In the genomic region with DNA sequence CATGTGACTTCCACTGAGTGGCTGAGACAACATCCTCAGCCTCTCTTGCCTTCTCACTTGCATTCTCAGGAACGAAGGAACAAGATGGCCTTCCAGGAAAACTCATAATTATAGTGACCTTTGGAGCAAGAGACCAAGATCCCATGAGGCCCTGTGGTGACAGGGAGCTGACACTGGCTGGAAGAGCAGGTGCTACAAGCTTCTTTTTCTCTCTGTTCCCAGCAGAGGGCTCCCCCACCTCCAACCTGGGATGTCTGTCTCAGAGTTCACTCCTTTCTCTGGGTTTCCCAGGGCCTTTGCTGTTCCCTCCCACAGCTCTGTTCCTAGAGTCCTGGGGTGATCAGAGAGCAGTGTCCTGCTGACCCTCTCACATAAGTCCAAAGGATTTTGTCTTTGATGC, we compare ENCODE assay signal across 20 mouse cellular contexts. TPM values are rescaled to one million over a fixed set of nuclear protein-coding genes. Genes with fewer than 3 reads are reported as not detected.
DNase-seq lines count a peak whose midpoint lies in the region; TF ChIP-seq lines count a peak whose summit lies in the region.
"Had no signal": no experiment of that assay in that cellular context is flagged by ENCODE, and none has a peak within 500 bp of the region (broad histone marks: within the 10 kb centered on the region; RNA-seq: fewer than 3 reads in every experiment).

No protein-coding gene starts in this region.

- H3K79me2 ChIP-seq in CH12.LX (replicated peaks; ENCODE audit: control insufficient read depth, extremely low read depth, insufficient read depth, poor library complexity, severe bottlenecking) = no peaks in the 10 kb centered on the region
- H3K79me2 ChIP-seq in MEL (ENCODE audit: control insufficient read depth, insufficient read depth, low read length, poor library complexity) = no peaks in the 10 kb centered on the region

- DNase-seq in layer of hippocampus, adult 2 months (ENCODE audit: low spot score in 2 of 2) = no peak
- no peak for DNase-seq in layer of hippocampus, adult 18-20 months (ENCODE audit: low spot score in 2 of 2)
- DNase-seq in CH12.LX (ENCODE audit: extremely low read depth) = no peak
- no peak for DNase-seq in MEL (ENCODE audit: low read depth, low spot score)
- DNase-seq in thymus, postnatal 10 days (ENCODE audit: low spot score in 2 of 2) = peak; percentile 15 to 16
- no peak for DNase-seq in frontal cortex, adult 2 months (ENCODE audit: extremely low spot score in 1 of 2, low spot score in 1 of 2)
- DNase-seq in left cerebral cortex, postnatal 10 days (ENCODE audit: extremely low spot score in 1 of 2, low spot score in 2 of 2) = no peak
- DNase-seq: adrenal gland, postnatal 14 days; cerebellum, adult 9-11 months; gastrocnemius, postnatal 36 days; liver, postnatal 0 days; right cerebral cortex, adult 18-20 months; right cerebral cortex, postnatal 4 days had no signal

- no peak overlapping the region for H3K27ac ChIP-seq in layer of hippocampus, adult 2 months
- H3K27ac ChIP-seq in CH12.LX (ENCODE audit: insufficient read depth, low read depth) (no peak overlapping the region), MEL (ENCODE audit: control insufficient read depth, low read depth, low read length) (no peak overlapping the region)
- H3K27ac ChIP-seq: embryonic facial prominence, embryonic 10.5 days; hindbrain, embryonic 15.5 days; limb, embryonic 12.5 days; macrophage had no signal

- H3K4me2 ChIP-seq in CH12.LX (ENCODE audit: insufficient read depth, low read depth, poor library complexity, severe bottlenecking) = no peak overlapping the region
- H3K4me2 ChIP-seq: heart, embryonic 11.5 days; hindbrain, embryonic 15.5 days; limb, embryonic 12.5 days; liver, embryonic 11.5 days had no signal

- peak; percentile 23 for TF ChIP-seq CTCF in layer of hippocampus, adult 2 months (conservative IDR thresholded peaks at IDR 0.05)
- peak in 1 of 2 experiments; percentile 37; a peak in 1 of 4 replicates for TF ChIP-seq CTCF in CH12.LX (conservative IDR thresholded peaks at IDR 0.05 in 1 of 2, IDR thresholded peaks at IDR 0.05 in 1 of 2; ENCODE audit: low read depth in 2 of 2, low read length in 2 of 2)
- peak in 2 of 3 experiments; percentile 4 to 9; a peak in 1 of 6 replicates for TF ChIP-seq CTCF in MEL (IDR thresholded peaks at IDR 0.05 in 2 of 3, conservative IDR thresholded peaks at IDR 0.05 in 1 of 3; ENCODE audit: control insufficient read depth in 1 of 3, insufficient read depth in 1 of 3, low read depth in 2 of 3, low read length in 3 of 3, poor library complexity in 1 of 3, severe bottlenecking in 1 of 3)

- H3K4me1 ChIP-seq in CH12.LX (ENCODE audit: control insufficient read depth in 1 of 2, insufficient read depth in 2 of 2) (peaks cover 4 to 13% of the 10 kb centered on the region in 2 experiments), MEL (ENCODE audit: control insufficient read depth in 1 of 2, insufficient read depth in 2 of 2, low read length in 2 of 2) (no peaks in the 10 kb centered on the region)
- H3K4me1 ChIP-seq: embryonic facial prominence, embryonic 10.5 days; hindbrain, embryonic 15.5 days; limb, embryonic 12.5 days had no signal

- no peaks in the 10 kb centered on the region for H3K27me3 ChIP-seq in CH12.LX (replicated peaks)
- H3K27me3 ChIP-seq in MEL (ENCODE audit: control insufficient read depth in 1 of 2, insufficient read depth in 2 of 2, low read length in 2 of 2) = no peaks in the 10 kb centered on the region
- H3K27me3 ChIP-seq: hindbrain, embryonic 15.5 days; limb, embryonic 12.5 days had no signal

- TF ChIP-seq EP300 in CH12.LX (IDR thresholded peaks at IDR 0.05; ENCODE audit: low read length) (no peak), MEL (IDR thresholded peaks at IDR 0.05; ENCODE audit: low read depth in 1 of 2, low read length in 2 of 2) (no peak)

- H3K9me3 ChIP-seq in CH12.LX (replicated peaks; ENCODE audit: low read length) (no peaks in the 10 kb centered on the region), MEL (replicated peaks; ENCODE audit: insufficient read depth, low read length) (no peaks in the 10 kb centered on the region)
- H3K9me3 ChIP-seq: embryonic facial prominence, embryonic 10.5 days; hindbrain, embryonic 15.5 days; limb, embryonic 12.5 days had no signal

- H3K9ac ChIP-seq in CH12.LX (ENCODE audit: insufficient read depth, low read depth) = no peak overlapping the region
- no peak overlapping the region for H3K9ac ChIP-seq in MEL (ENCODE audit: control insufficient read depth, low read depth, low read length, poor library complexity, severe bottlenecking)
- H3K9ac ChIP-seq: hindbrain, embryonic 15.5 days; limb, embryonic 12.5 days; liver, postnatal 0 days had no signal

- intact Hi-C loops in left cerebral cortex, postnatal 10 days (cut with DNase I) = no loop called here

- H3K36me3 ChIP-seq in CH12.LX (replicated peaks in 1 of 2; ENCODE audit: control insufficient read depth in 1 of 2, insufficient read depth in 1 of 2, low read length in 1 of 2) (no peaks in the 10 kb centered on the region), MEL (ENCODE audit: control insufficient read depth in 1 of 2, insufficient read depth in 2 of 2, low read length in 2 of 2) (no peaks in the 10 kb centered on the region)
- H3K36me3 ChIP-seq: embryonic facial prominence, embryonic 10.5 days; hindbrain, embryonic 15.5 days; limb, embryonic 12.5 days had no signal

- no peak overlapping the region for H3K4me3 ChIP-seq in layer of hippocampus, adult 2 months
- H3K4me3 ChIP-seq in CH12.LX (replicated peaks in 1 of 3; ENCODE audit: low read depth in 2 of 3, low read length in 2 of 3, poor library complexity in 1 of 3) (no peak overlapping the region), MEL (ENCODE audit: control insufficient read depth in 1 of 2, insufficient read depth in 1 of 2, low read depth in 2 of 2, low read length in 2 of 2) (no peak overlapping the region)
- H3K4me3 ChIP-seq: embryonic facial prominence, embryonic 10.5 days; hindbrain, embryonic 15.5 days; limb, embryonic 12.5 days had no signal

- dilution Hi-C loops in CH12.LX (cut with MboI; ENCODE audit: extremely low pct_ligation_motif_present, extremely low pct_unique_long_range_greater_than_20kb, low sequenced_read_pairs) = no loop called here

- TF ChIP-seq POLR2A in CH12.LX (IDR thresholded peaks at IDR 0.05; ENCODE audit: low read depth, low read length) (no peak), MEL (IDR thresholded peaks at IDR 0.05; ENCODE audit: control insufficient read depth in 1 of 2, insufficient read depth in 1 of 2, low read depth in 1 of 2, low read length in 2 of 2, poor library complexity in 1 of 2) (no peak)

- TF ChIP-seq RAD21 in CH12.LX (IDR thresholded peaks at IDR 0.05; ENCODE audit: low read depth, low read length) (peak; percentile 7; the same call in 1 of the 2 replicates), MEL (IDR thresholded peaks at IDR 0.05; ENCODE audit: low read depth, low read length) (no peak)

- in situ Hi-C loops in CH12.LX (cut with MboI; ENCODE audit: low pct_ligation_motif_present, low pct_unique_long_range_greater_than_20kb, low sequenced_read_pairs) = no loop called here

TF ChIP-seq in CH12.LX, 34 proteins besides CTCF, POLR2A, EP300 and RAD21:
- TF ChIP-seq SMC3 (IDR thresholded peaks at IDR 0.05; ENCODE audit: low read depth, low read length) (peak; percentile 24; the same call in 1 of the 2 replicates), USF2 (conservative IDR thresholded peaks at IDR 0.05; ENCODE audit: low read depth, low read length) (no peak)

TF ChIP-seq in MEL, 35 proteins besides CTCF, POLR2A, EP300 and RAD21:
- peak; percentile 24; the same call in 1 of the 2 replicates for TF ChIP-seq SMC3 (IDR thresholded peaks at IDR 0.05; ENCODE audit: low read depth, low read length)
- no peak for TF ChIP-seq UBTF (IDR thresholded peaks at IDR 0.05; ENCODE audit: borderline replicate concordance, insufficient read depth, low read depth, low read length)

RNA-seq across cellular contexts. Expression of a gene that starts 44.3 kb away (rescaled TPM):
- total RNA-seq in layer of hippocampus, adult 2 months (2021) = 10 to 100 TPM; 15.8 to 18.0 TPM
- 10 to 100 TPM; 20.3 to 21.5 TPM for total RNA-seq in layer of hippocampus, adult 18-20 months (2021)
- total RNA-seq in CH12.LX (2012; rRNA removed) (not detected in 2 replicates), CH12.LX (2014; rRNA removed) (not detected in 2 replicates), MEL (2012; rRNA removed) (not detected in 2 replicates)
- polyA plus RNA-seq in CH12.LX (2012; ENCODE audit: insufficient read length, low read depth) (not detected in 2 replicates), MEL (2012; ENCODE audit: insufficient read depth in 1 of 2, insufficient read length in 2 of 2, low read depth in 1 of 2, low replicate concordance in 2 of 2, missing spikeins in 1 of 2) (not detected)
- 264 and 296 TPM in 2 replicates for polyA plus RNA-seq in frontal cortex, adult 2 months (2012; rRNA removed)
- 100 to 1,000 TPM; 143 to 150 TPM for total RNA-seq in left cerebral cortex, postnatal 10 days (2021)
- total RNA-seq: hematopoietic stem cell, adult 5-6 weeks had no signal
- polyA plus RNA-seq: liver, embryonic 11.5 days; liver, postnatal 0 days had no signal

Comparison
In these comparisons a context has a peak if more than half of its experiments do, and no peak if none do; other contexts are left out.
1. DNase-seq: peak in thymus, postnatal 10 days (2 of 2); none in layer of hippocampus, adult 2 months (0 of 2), layer of hippocampus, adult 18-20 months (0 of 2), CH12.LX (single experiment), MEL (single experiment), frontal cortex, adult 2 months (0 of 2) and left cerebral cortex, postnatal 10 days (0 of 2).
2. RNA of a gene that starts 44.3 kb away (total RNA-seq): 143 to 150 TPM in left cerebral cortex, postnatal 10 days, 20.3 to 21.5 TPM in layer of hippocampus, adult 18-20 months and 15.8 to 18.0 TPM in layer of hippocampus, adult 2 months; not detected in CH12.LX and not detected in MEL; every median in the first group is over 10 times any median in the second.